ENCODE assay signal across 29 mouse cellular contexts in genomic region chr4:7847411-7847810, GRCm38 (mm10).
DNase-seq lines count a peak whose midpoint lies in the region; ATAC-seq and TF ChIP-seq lines count a peak whose summit lies in the region.
"Had no signal": no experiment of that assay in that cellular context is flagged by ENCODE, and none has a peak within 500 bp of the region (broad histone marks: within the 10 kb centered on the region; RNA-seq: fewer than 3 reads in every experiment).

No protein-coding gene starts in this region.

- 0 out of 2 replicates have a peak, but pooled peaks have one; percentile 14 for ATAC-seq in megakaryocyte progenitor cell, adult 5-6 weeks (replicated peaks; ENCODE audit: poor library complexity)
- ATAC-seq: CD4-positive, CD25-positive, alpha-beta regulatory T cell, adult 4 months; forebrain, embryonic 16.5 days had no signal

- TF ChIP-seq CTCF in left cerebral cortex, adult 2 months (IDR thresholded peaks at IDR 0.05) = no peak

- H3K4me3 ChIP-seq in left cerebral cortex, adult 2 months = no peak overlapping the region
- H3K4me3 ChIP-seq: embryonic facial prominence, embryonic 13.5 days; heart, embryonic 13.5 days; hindbrain, embryonic 10.5 days; hindbrain, embryonic 15.5 days had no signal

- H3K27ac ChIP-seq in left cerebral cortex, adult 2 months = peak overlapping the region; percentile 3; the same call in 1 of the 2 replicates
- H3K27ac ChIP-seq: embryonic facial prominence, embryonic 13.5 days; heart, embryonic 13.5 days; hindbrain, embryonic 10.5 days; hindbrain, embryonic 15.5 days; kidney, postnatal 0 days; liver, embryonic 14.5 days; macrophage; stomach, postnatal 0 days had no signal

- intact Hi-C loops in left cerebral cortex, adult 2 months (cut with DNase I) = loop anchor here (1.0 kb wide), 1 partner anchor 251 kb away; no protein-coding TSS in a partner anchor

- peak; percentile 6 to 45 for DNase-seq in frontal cortex, adult 2 months (ENCODE audit: extremely low spot score in 1 of 2, low spot score in 1 of 2)
- no peak for DNase-seq in frontal cortex, postnatal 14 days (ENCODE audit: low spot score in 2 of 2)
- DNase-seq in left cerebral cortex, adult 2 months (ENCODE audit: extremely low spot score in 1 of 2, low spot score in 2 of 2) = no peak
- DNase-seq in left cerebral cortex, adult 18-20 months (ENCODE audit: low spot score in 2 of 2) = no peak
- DNase-seq in 416B (ENCODE audit: low read depth) = peak; percentile 39
- no peak for DNase-seq in kidney, postnatal 10 days
- DNase-seq: adrenal gland, postnatal 14 days; cerebellum, adult 11-12 months; cerebellum, adult 9-11 months; gastrocnemius, postnatal 10 days; heart, postnatal 10 days; kidney, adult 2 months; liver; lung, adult 2 months; lung, postnatal 10 days; midbrain, embryonic 14.5 days; thymus, adult 2 months; thymus, postnatal 36 days had no signal

Comparison
In these comparisons a context has a peak if more than half of its experiments do, and no peak if none do; other contexts are left out.
1. DNase-seq: peak in frontal cortex, adult 2 months (2 of 2) and 416B (single experiment); none in frontal cortex, postnatal 14 days (0 of 2), left cerebral cortex, adult 2 months (0 of 2), left cerebral cortex, adult 18-20 months (0 of 2) and kidney, postnatal 10 days (single experiment).